ENCODE assay signal across 8 mouse cellular contexts in the genomic region with DNA sequence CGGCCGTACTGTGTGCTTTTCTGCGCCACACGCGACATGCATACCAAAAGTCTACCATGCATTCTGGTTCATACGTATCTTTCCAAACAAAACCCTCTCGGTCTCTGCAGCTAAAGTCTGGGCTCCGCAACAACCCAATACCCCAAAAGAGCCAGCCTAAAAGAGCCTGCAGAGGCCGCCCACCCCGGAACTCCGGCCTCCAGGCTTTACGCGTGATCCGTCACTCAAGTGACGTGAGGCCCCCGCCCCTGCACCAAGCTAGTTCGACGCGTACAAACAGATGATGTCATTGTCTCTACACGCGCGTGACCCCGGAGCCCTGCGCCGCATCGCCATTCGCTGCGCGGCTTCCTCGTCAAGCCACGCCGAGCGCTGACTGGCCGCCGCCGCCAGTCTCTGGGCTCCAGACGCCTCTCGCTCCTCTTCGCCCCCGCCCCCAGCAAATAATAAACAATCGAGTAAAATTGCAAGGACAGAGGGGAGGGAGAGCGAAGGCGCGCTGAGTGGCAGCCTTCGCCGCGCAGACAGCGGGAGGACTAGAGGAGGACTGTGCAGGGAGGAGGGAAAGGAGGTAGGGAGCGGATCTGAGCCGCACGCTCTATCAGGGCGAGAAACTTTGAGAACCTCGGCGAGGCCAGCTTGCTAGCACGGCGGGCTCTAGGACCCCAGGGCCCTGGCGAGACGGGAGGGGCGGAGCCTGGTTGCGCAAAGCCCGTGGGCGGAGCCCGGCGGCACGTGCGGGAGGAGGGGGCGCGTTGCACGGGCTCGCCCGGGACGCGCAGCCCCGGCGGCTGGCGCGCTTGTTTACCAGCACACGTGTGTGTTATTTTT. TPM values are rescaled to one million over a fixed set of nuclear protein-coding genes. Genes with fewer than 3 reads are reported as not detected.
DNase-seq lines count a peak whose midpoint lies in the region; ATAC-seq and TF ChIP-seq lines count a peak whose summit lies in the region.

No protein-coding gene starts in this region.

- peak overlapping the region; percentile 58 for H3K9ac ChIP-seq in CH12.LX (ENCODE audit: insufficient read depth, low read depth)
- H3K9ac ChIP-seq in forebrain, embryonic 11.5 days (ENCODE audit: low read length), result peak overlapping the region; percentile 72
- H3K9ac ChIP-seq in heart, embryonic 16.5 days (ENCODE audit: low read length), result peak overlapping the region; percentile 93
- H3K9ac ChIP-seq in liver, embryonic 15.5 days, result peak overlapping the region; percentile 98
- peak overlapping the region; percentile 78 for H3K9ac ChIP-seq in neural tube, embryonic 12.5 days

- peak; percentile 92 for ATAC-seq in forebrain, embryonic 11.5 days (replicated peaks; ENCODE audit: low FRiP score)
- peak; percentile 88 for ATAC-seq in heart, embryonic 16.5 days (replicated peaks; ENCODE audit: extremely low read depth, insufficient read depth, low FRiP score)
- ATAC-seq in liver, embryonic 15.5 days (ENCODE audit: insufficient read depth), result peak; percentile 75
- peak; percentile 90 for ATAC-seq in neural tube, embryonic 12.5 days (ENCODE audit: low FRiP score, low read depth)

- TF ChIP-seq EP300 in CH12.LX (IDR thresholded peaks at IDR 0.05; ENCODE audit: low read length), result no peak

- peaks cover 13% of the 10 kb centered on the region for H3K9me3 ChIP-seq in CH12.LX (replicated peaks; ENCODE audit: low read length)
- H3K9me3 ChIP-seq in forebrain, embryonic 11.5 days (ENCODE audit: control insufficient read depth, low read length), result no peaks in the 10 kb centered on the region
- H3K9me3 ChIP-seq in heart, embryonic 16.5 days (replicated peaks; ENCODE audit: control insufficient read depth, low read length), result no peaks in the 10 kb centered on the region
- H3K9me3 ChIP-seq in liver, embryonic 15.5 days (replicated peaks), result no peaks in the 10 kb centered on the region
- no peaks in the 10 kb centered on the region for H3K9me3 ChIP-seq in neural tube, embryonic 12.5 days

- WGBS in forebrain, embryonic 11.5 days, result under 1% methylated on average over 78 of the region's 78 CpGs
- whole genome bisulfite sequencing in heart, embryonic 16.5 days, result under 1% methylated on average over 78 of the region's 78 CpGs
- under 1% methylated on average over 78 of the region's 78 CpGs for WGBS in liver, embryonic 15.5 days (ENCODE audit: insufficient replicate concordance)
- under 1% methylated on average over 78 of the region's 78 CpGs for WGBS in neural tube, embryonic 12.5 days

- peaks cover 16% of the 10 kb centered on the region for H3K79me2 ChIP-seq in CH12.LX (replicated peaks; ENCODE audit: control insufficient read depth, extremely low read depth, insufficient read depth, poor library complexity, severe bottlenecking)

- H3K27ac ChIP-seq in CH12.LX (ENCODE audit: insufficient read depth, low read depth), result peak overlapping the region; percentile 85
- H3K27ac ChIP-seq in forebrain, embryonic 11.5 days (ENCODE audit: low read depth, low read length), result peak overlapping the region; percentile 94
- peak overlapping the region; percentile 100 for H3K27ac ChIP-seq in heart, embryonic 16.5 days (ENCODE audit: low read length)
- H3K27ac ChIP-seq in liver, embryonic 15.5 days (replicated peaks), result peak overlapping the region; percentile 96
- H3K27ac ChIP-seq in neural tube, embryonic 12.5 days, result peak overlapping the region; percentile 92

- H3K4me2 ChIP-seq in CH12.LX (ENCODE audit: insufficient read depth, low read depth, poor library complexity, severe bottlenecking), result peak overlapping the region; percentile 73
- H3K4me2 ChIP-seq in forebrain, embryonic 11.5 days (ENCODE audit: low read depth, low read length, severe bottlenecking), result peak overlapping the region; percentile 99
- peak overlapping the region; percentile 99 for H3K4me2 ChIP-seq in heart, embryonic 16.5 days (ENCODE audit: low read depth, low read length)
- H3K4me2 ChIP-seq in liver, embryonic 15.5 days, result peak overlapping the region; percentile 100
- H3K4me2 ChIP-seq in neural tube, embryonic 12.5 days (replicated peaks), result peak overlapping the region; percentile 98

- peak; percentile 97 for DNase-seq in CH12.LX (ENCODE audit: extremely low read depth)
- DNase-seq in c-Kit-positive CD71-positive TER-119-negative erythroid progenitor cells, embryonic 14.5 days (ENCODE audit: low read depth), result peak; percentile 98
- peak; percentile 98 for DNase-seq in forebrain, embryonic 11.5 days (ENCODE audit: low spot score)
- DNase-seq in kidney, postnatal 36 days, result peak; percentile 99 to 100
- DNase-seq in telencephalon, adult 2 months (ENCODE audit: low read depth, low spot score), result peak; percentile 99

- TF ChIP-seq CTCF in CH12.LX (conservative IDR thresholded peaks at IDR 0.05 in 1 of 2, IDR thresholded peaks at IDR 0.05 in 1 of 2; ENCODE audit: low read depth in 2 of 2, low read length in 2 of 2), result no peak

- TF ChIP-seq POLR2A in CH12.LX (IDR thresholded peaks at IDR 0.05; ENCODE audit: low read depth, low read length), result peak; percentile 42; the same call in 1 of the 2 replicates

- H3K4me1 ChIP-seq in CH12.LX (ENCODE audit: control insufficient read depth in 1 of 2, insufficient read depth in 2 of 2), result peaks cover 8 to 25% of the 10 kb centered on the region in 2 experiments
- peaks cover 21% of the 10 kb centered on the region for H3K4me1 ChIP-seq in forebrain, embryonic 11.5 days (replicated peaks; ENCODE audit: control insufficient read depth, insufficient read depth, low read length)
- peaks cover 17% of the 10 kb centered on the region for H3K4me1 ChIP-seq in heart, embryonic 16.5 days (ENCODE audit: control insufficient read depth, insufficient read depth, low read length)
- peaks cover 31% of the 10 kb centered on the region for H3K4me1 ChIP-seq in liver, embryonic 15.5 days (replicated peaks)
- peaks cover 25% of the 10 kb centered on the region for H3K4me1 ChIP-seq in neural tube, embryonic 12.5 days

- no peak for TF ChIP-seq RAD21 in CH12.LX (IDR thresholded peaks at IDR 0.05; ENCODE audit: low read depth, low read length)

- in situ Hi-C loops in CH12.LX (cut with MboI; ENCODE audit: low pct_ligation_motif_present, low pct_unique_long_range_greater_than_20kb, low sequenced_read_pairs), result no loop called here

- dilution Hi-C loops in CH12.LX (cut with MboI; ENCODE audit: extremely low pct_ligation_motif_present, extremely low pct_unique_long_range_greater_than_20kb, low sequenced_read_pairs), result no loop called here

- H3K36me3 ChIP-seq in CH12.LX (replicated peaks in 1 of 2; ENCODE audit: control insufficient read depth in 1 of 2, insufficient read depth in 1 of 2, low read length in 1 of 2), result peaks cover 10 to 16% of the 10 kb centered on the region in 2 experiments
- no peaks in the 10 kb centered on the region for H3K36me3 ChIP-seq in forebrain, embryonic 11.5 days (ENCODE audit: control insufficient read depth, insufficient read depth, low read length)
- no peaks in the 10 kb centered on the region for H3K36me3 ChIP-seq in heart, embryonic 16.5 days (ENCODE audit: control insufficient read depth, insufficient read depth)
- peaks cover 21% of the 10 kb centered on the region for H3K36me3 ChIP-seq in liver, embryonic 15.5 days (replicated peaks)
- no peaks in the 10 kb centered on the region for H3K36me3 ChIP-seq in neural tube, embryonic 12.5 days

- peak overlapping the region; percentile 82 to 90 (median 88) for H3K4me3 ChIP-seq in CH12.LX (replicated peaks in 1 of 3; ENCODE audit: low read depth in 2 of 3, low read length in 2 of 3, poor library complexity in 1 of 3)
- H3K4me3 ChIP-seq in forebrain, embryonic 11.5 days (ENCODE audit: low read depth, low read length), result peak overlapping the region; percentile 77
- peak overlapping the region; percentile 94 for H3K4me3 ChIP-seq in heart, embryonic 16.5 days (ENCODE audit: low read length)
- peak overlapping the region; percentile 95 for H3K4me3 ChIP-seq in liver, embryonic 15.5 days (replicated peaks)
- peak overlapping the region; percentile 80 for H3K4me3 ChIP-seq in neural tube, embryonic 12.5 days

- H3K27me3 ChIP-seq in CH12.LX (replicated peaks), result no peaks in the 10 kb centered on the region
- H3K27me3 ChIP-seq in forebrain, embryonic 11.5 days (ENCODE audit: control insufficient read depth, insufficient read depth, low read length), result peaks cover 16% of the 10 kb centered on the region
- no peaks in the 10 kb centered on the region for H3K27me3 ChIP-seq in heart, embryonic 16.5 days (ENCODE audit: control insufficient read depth, insufficient read depth, low read length)
- H3K27me3 ChIP-seq in liver, embryonic 15.5 days, result no peaks in the 10 kb centered on the region
- peaks cover 12% of the 10 kb centered on the region for H3K27me3 ChIP-seq in neural tube, embryonic 12.5 days (replicated peaks)

TF ChIP-seq in CH12.LX, 34 proteins besides CTCF, POLR2A, EP300 and RAD21 (continues in another document):
- TF ChIP-seq CHD2 (IDR thresholded peaks at IDR 0.05; ENCODE audit: low read length), result peak; percentile 27; the same call in 1 of the 2 replicates
- TF ChIP-seq PAX5 (IDR thresholded peaks at IDR 0.05; ENCODE audit: low read length), result no peak
- no peak for TF ChIP-seq MAFK (IDR thresholded peaks at IDR 0.05; ENCODE audit: insufficient replicate concordance, low read length)
- TF ChIP-seq MYC (IDR thresholded peaks at IDR 0.05; ENCODE audit: low read depth, low read length), result 0 out of 2 replicates have a peak, but pooled peaks have one; percentile 7
- TF ChIP-seq NELFE (IDR thresholded peaks at IDR 0.05; ENCODE audit: low read depth, low read length), result 0 out of 2 replicates have a peak, but pooled peaks have one; percentile 6
- no peak for TF ChIP-seq KAT2A (IDR thresholded peaks at IDR 0.05; ENCODE audit: insufficient replicate concordance, low read length)
- peak; percentile 90 for TF ChIP-seq ELF1 (IDR thresholded peaks at IDR 0.05; ENCODE audit: low read depth, low read length)
- TF ChIP-seq E2F4 (IDR thresholded peaks at IDR 0.05; ENCODE audit: insufficient replicate concordance, low read depth, low read length), result no peak
- TF ChIP-seq HCFC1 (IDR thresholded peaks at IDR 0.05; ENCODE audit: low read depth, low read length), result peak; percentile 71
- peak; percentile 45 for TF ChIP-seq IRF4 (IDR thresholded peaks at IDR 0.05; ENCODE audit: low read depth, low read length)
- TF ChIP-seq USF2 (conservative IDR thresholded peaks at IDR 0.05; ENCODE audit: low read depth, low read length), result no peak; the same call in 1 of the 2 replicates
- no peak for TF ChIP-seq ZKSCAN1 (IDR thresholded peaks at IDR 0.05; ENCODE audit: borderline replicate concordance, low read depth, low read length)
- TF ChIP-seq SIN3A (IDR thresholded peaks at IDR 0.05; ENCODE audit: low read length), result peak; percentile 57

RNA-seq across cellular contexts. Expression of gene Foxo3, which starts 1.1 kb away (rescaled TPM):
- total RNA-seq in CH12.LX (2012; rRNA removed) (13.0 and 18.2 TPM in 2 replicates), CH12.LX (2014; rRNA removed) (8.8 and 9.2 TPM in 2 replicates)
- 10.7 and 12.6 TPM in 2 replicates for polyA plus RNA-seq in CH12.LX (2012; ENCODE audit: insufficient read length, low read depth)
- polyA plus RNA-seq in forebrain, embryonic 11.5 days (2014; fragmentation: Nextera tagmentation; extraction: Ambion mirVana), result 4.2 and 4.4 TPM in 2 replicates
- 5.4 and 5.5 TPM in 2 replicates for polyA plus RNA-seq in heart, embryonic 16.5 days (2015; fragmentation: Nextera tagmentation; extraction: Ambion mirVana)
- 15.1 and 15.9 TPM in 2 replicates for polyA plus RNA-seq in liver, embryonic 15.5 days (2015; fragmentation: Nextera tagmentation; extraction: Ambion mirVana)
- 3.4 and 4.3 TPM in 2 replicates for polyA plus RNA-seq in neural tube, embryonic 12.5 days (2016; fragmentation: Nextera tagmentation; extraction: Ambion mirVana)

Comparison
In these comparisons a context has a peak if more than half of its experiments do, and no peak if none do; other contexts are left out.
1. Peak in every context shown above with its lines: DNase-seq, ATAC-seq, H3K4me3 ChIP-seq and H3K27ac ChIP-seq.